Mouse (Mus musculus): ENCODE data around the gene Galnt7.

- TF ChIP-seq EP300 (IDR thresholded peaks at IDR 0.05; ENCODE audit: low read depth) (no peak), CTCF (IDR thresholded peaks at IDR 0.05; ENCODE audit: low read depth) (no peak)
Measured at GRCm38 (mm10) chr8:57589176-57589575, 63.7 kb downstream of the Galnt7 start.
